Mouse (Mus musculus) myocyte (in vitro differentiated cells): ENCODE measurements around the gene Tcirg1. TPM values are rescaled to one million over a fixed set of nuclear protein-coding genes. Genes with fewer than 3 reads are reported as not detected.

Experiments
- H3K27me3 ChIP-seq: one replicate; pipeline ENCODE4 v1.6.1; 2011; ENCODE audit not compliant: control insufficient read depth, insufficient read depth, insufficient read length
- H3K36me3 ChIP-seq: one replicate; pipeline ENCODE4 v1.6.1; 2011; ENCODE audit not compliant: control insufficient read depth, insufficient read depth
- H3K4me2 ChIP-seq: one replicate; pipeline ENCODE4 v1.6.1; 2011; ENCODE audit warnings: low read depth, control low read depth
- H3K4me3 ChIP-seq: one replicate; pipeline ENCODE4 v1.5.1; 2011; ENCODE audit warnings: mild to moderate bottlenecking, control low read depth, moderate library complexity
- H3K79me2 ChIP-seq: one replicate; pipeline ENCODE4 v1.6.1; 2011; ENCODE audit not compliant: control insufficient read depth, insufficient read depth
- H3ac ChIP-seq: one replicate; pipeline ENCODE4 v1.6.1; 2011; ENCODE audit not compliant: control insufficient read depth, insufficient read length
- CEBPB ChIP-seq: IDR thresholded peaks from 2 replicates; pipeline ENCODE4 v1.6.1; 2011; ENCODE audit warnings: mild to moderate bottlenecking, moderate library complexity; ENCODE audit not compliant: poor library complexity, insufficient read depth, severe bottlenecking
- E2F4 ChIP-seq: IDR thresholded peaks from one replicate; pipeline ENCODE4 v1.6.1; 2011; ENCODE audit warnings: mild to moderate bottlenecking, control low read depth, moderate library complexity; ENCODE audit not compliant: insufficient read depth
- MAX ChIP-seq: IDR thresholded peaks from one replicate; pipeline ENCODE4 v1.6.1; 2011; ENCODE audit warnings: low read depth, mild to moderate bottlenecking, control low read depth
- MYOD1 ChIP-seq, 3 experiments: IDR thresholded peaks; one replicate each; pipeline ENCODE4 v1.6.1; 2011; ENCODE audit warnings: control low read depth in 2 of 3, low read depth in 2 of 3, mild to moderate bottlenecking in 2 of 3, moderate library complexity in 1 of 3; ENCODE audit not compliant: insufficient read length in 2 of 3, control insufficient read depth in 1 of 3
- MYOG ChIP-seq, 3 experiments: IDR thresholded peaks; one replicate each; pipeline ENCODE4 v1.6.1; 2011; ENCODE audit warnings: control low read depth in 2 of 3, low read depth in 2 of 3, mild to moderate bottlenecking in 2 of 3; ENCODE audit not compliant: insufficient read length in 2 of 3, control insufficient read depth in 1 of 3, insufficient read depth in 1 of 3
- POLR2A ChIP-seq: IDR thresholded peaks from one replicate; pipeline ENCODE4 v1.6.1; 2011; ENCODE audit warnings: low read depth, mild to moderate bottlenecking, control low read depth, moderate library complexity; ENCODE audit not compliant: insufficient read length
- POLR2AphosphoS2 ChIP-seq: IDR thresholded peaks from one replicate; pipeline ENCODE4 v1.6.1; 2011; ENCODE audit warnings: low read depth, control low read depth; ENCODE audit not compliant: insufficient read length
- REST ChIP-seq: IDR thresholded peaks from one replicate; pipeline ENCODE4 v1.6.1; 2011; ENCODE audit warnings: mild to moderate bottlenecking, control low read depth, moderate library complexity; ENCODE audit not compliant: insufficient read depth, insufficient read length
- SRF ChIP-seq: IDR thresholded peaks from one replicate; pipeline ENCODE4 v1.6.1; 2011; ENCODE audit warnings: low read depth; ENCODE audit not compliant: control insufficient read depth, insufficient read length
- TCF12 ChIP-seq: IDR thresholded peaks from one replicate; pipeline ENCODE4 v1.6.1; 2011; ENCODE audit warnings: mild to moderate bottlenecking, control low read depth; ENCODE audit not compliant: poor library complexity, insufficient read depth, severe bottlenecking
- TCF3 ChIP-seq: IDR thresholded peaks from one replicate; pipeline ENCODE4 v1.6.1; 2011; ENCODE audit warnings: low read depth, control low read depth; ENCODE audit not compliant: insufficient read length
- USF1 ChIP-seq: IDR thresholded peaks from one replicate; pipeline ENCODE4 v1.6.1; 2011; ENCODE audit warnings: low read depth, mild to moderate bottlenecking, control low read depth, moderate library complexity
- polyA plus RNA-seq: library from polyadenylated mRNA; unstranded; fragments of >200 nt; fragmentation: generic; extraction: Trizol; gene quantifications from one replicate; pipeline ENCODE4 v1.2.1, GENCODE M21; 2012; ENCODE audit warnings: missing spikeins

Gene Tcirg1
- polyA plus RNA-seq, 1 experiment = 50.9 TPM

- Histone ChIP-seq H3K36me3 (no peaks in the 10 kb centered on the region), H3K4me2 (no peak overlapping the region), H3K27me3 (no peaks in the 10 kb centered on the region), H3ac (no peak overlapping the region), H3K4me3 (no peak overlapping the region), H3K79me2 (no peaks in the 10 kb centered on the region)
- TF ChIP-seq MYOG (IDR thresholded peaks at IDR 0.05; ENCODE audit: control insufficient read depth in 1 of 3, insufficient read depth in 1 of 3, insufficient read length in 2 of 3, low read depth in 2 of 3) = no peak
- no peak for TF ChIP-seq MAX
- no peak for TF ChIP-seq TCF3
- TF ChIP-seq SRF = no peak
- TF ChIP-seq E2F4 = no peak
- no peak for TF ChIP-seq POLR2AphosphoS2
- TF ChIP-seq TCF12 = no peak
- no peak for TF ChIP-seq REST
- TF ChIP-seq MYOD1 (IDR thresholded peaks at IDR 0.05; ENCODE audit: control insufficient read depth in 1 of 3, insufficient read length in 2 of 3, low read depth in 2 of 3) = no peak
- no peak for TF ChIP-seq USF1
- TF ChIP-seq CEBPB = no peak
- no peak for TF ChIP-seq POLR2A
Measured at GRCm38 (mm10) chr19:3942986-3943735, 36.2 kb upstream of the Tcirg1 start.

GRCm38 (mm10) chr19:3942315-3942714 lies 35.4 kb upstream of the Tcirg1 start:
- H3K36me3 ChIP-seq = no peaks in the 10 kb centered on the region
- H3K4me3 ChIP-seq = no peak overlapping the region
- no peaks in the 10 kb centered on the region for H3K27me3 ChIP-seq
- no peak overlapping the region for H3ac ChIP-seq
- H3K79me2 ChIP-seq = no peaks in the 10 kb centered on the region
- TF ChIP-seq SRF (no peak), POLR2A (no peak), USF1 (no peak), MYOD1 (IDR thresholded peaks at IDR 0.05; ENCODE audit: control insufficient read depth in 1 of 3, insufficient read length in 2 of 3, low read depth in 2 of 3) (no peak), MAX (no peak), TCF12 (no peak), MYOG (IDR thresholded peaks at IDR 0.05; ENCODE audit: control insufficient read depth in 1 of 3, insufficient read depth in 1 of 3, insufficient read length in 2 of 3, low read depth in 2 of 3) (no peak), REST (no peak), E2F4 (no peak), TCF3 (no peak), POLR2AphosphoS2 (no peak), CEBPB (no peak)
- no peak overlapping the region for H3K4me2 ChIP-seq

GRCm38 (mm10) chr19:3935896-3936850 lies 29.2 kb upstream of the Tcirg1 start:
- Histone ChIP-seq H3K4me3 (peak overlapping the region; percentile 12), H3K27me3 (no peaks in the 10 kb centered on the region), H3K79me2 (no peaks in the 10 kb centered on the region), H3K4me2 (peak overlapping the region; percentile 69), H3ac (no peak overlapping the region), H3K36me3 (no peaks in the 10 kb centered on the region)
- TF ChIP-seq TCF12 (no peak), MYOD1 (IDR thresholded peaks at IDR 0.05; ENCODE audit: control insufficient read depth in 1 of 3, insufficient read length in 2 of 3, low read depth in 2 of 3) (peak in 1 of 3 experiments; percentile 6), MYOG (IDR thresholded peaks at IDR 0.05; ENCODE audit: control insufficient read depth in 1 of 3, insufficient read depth in 1 of 3, insufficient read length in 2 of 3, low read depth in 2 of 3) (peak in 1 of 3 experiments; percentile 26)

GRCm38 (mm10) chr19:3935032-3935895 lies 28.3 kb upstream of the Tcirg1 start, which contains the start of gene Unc93b1:
TSS of gene Unc93b1 (plus strand) at chr19:3935186.
- H3K79me2 ChIP-seq = no peaks in the 10 kb centered on the region
- H3ac ChIP-seq = no peak within 1 kb of the TSS
- H3K4me2 ChIP-seq = peak within 1 kb of the TSS; percentile 69
- TF ChIP-seq MAX (no peak), E2F4 (no peak), USF1 (no peak), POLR2AphosphoS2 (no peak), TCF12 (no peak), CEBPB (no peak), POLR2A (no peak)
- no peaks in the 10 kb centered on the region for H3K36me3 ChIP-seq
- H3K4me3 ChIP-seq = peak within 1 kb of the TSS; percentile 12
- no peaks in the 10 kb centered on the region for H3K27me3 ChIP-seq
